Mouse (Mus musculus) MEL (cell line): ENCODE data around the gene Eif2ak3. TPM values are rescaled to one million over a fixed set of nuclear protein-coding genes. Genes with fewer than 3 reads are reported as not detected.

Experiments used
- DNase-seq: peaks from one replicate; pipeline ENCODE4 v3.0.0; 2011; ENCODE audit warnings: low read depth, low spot score
- H3K27ac ChIP-seq: 2 replicates; pipeline ENCODE4 v1.5.1; 2012; ENCODE audit warnings: low read depth, mild to moderate bottlenecking, control low read depth, low read length, moderate library complexity; ENCODE audit not compliant: control insufficient read depth
- H3K27me3 ChIP-seq, 2 experiments: fragments of 150-350 bp in 1 of 2; sonication (generic) in 1 of 2; 2 replicates each; pipeline ENCODE4 v1.6.1; 2012; ENCODE audit warnings: low read length in 2 of 2, mild to moderate bottlenecking in 2 of 2, improper control_type of control experiment in 1 of 2, moderate library complexity in 1 of 2; ENCODE audit not compliant: insufficient read depth in 2 of 2, control insufficient read depth in 1 of 2
- H3K36me3 ChIP-seq, 2 experiments: 2 replicates each; pipeline ENCODE4 v1.6.1; 2012 to 2014; ENCODE audit warnings: low read length in 2 of 2, improper control_type of control experiment in 1 of 2, inconsistent platforms in 1 of 2, mild to moderate bottlenecking in 1 of 2; ENCODE audit not compliant: insufficient read depth in 2 of 2, control insufficient read depth in 1 of 2
- H3K4me1 ChIP-seq, 2 experiments: fragments of 150-350 bp in 1 of 2; sonication (generic) in 1 of 2; 2 replicates each; pipeline ENCODE4 v1.6.1; 2012; ENCODE audit warnings: low read length in 2 of 2, improper control_type of control experiment in 1 of 2, mild to moderate bottlenecking in 1 of 2; ENCODE audit not compliant: insufficient read depth in 2 of 2, control insufficient read depth in 1 of 2
- H3K4me3 ChIP-seq, 2 experiments: fragments of 150-350 bp in 1 of 2; sonication (generic) in 1 of 2; 2 replicates each; pipeline ENCODE4 v1.5.1; 2012; ENCODE audit warnings: low read depth in 2 of 2, low read length in 2 of 2, mild to moderate bottlenecking in 2 of 2, moderate library complexity in 2 of 2, control low read depth in 1 of 2, improper control_type of control experiment in 1 of 2; ENCODE audit not compliant: control insufficient read depth in 1 of 2, insufficient read depth in 1 of 2
- H3K79me2 ChIP-seq: 2 replicates; pipeline ENCODE4 v1.6.1; 2012; ENCODE audit warnings: mild to moderate bottlenecking, low read length, moderate library complexity; ENCODE audit not compliant: control insufficient read depth, poor library complexity, insufficient read depth
- H3K9ac ChIP-seq: 2 replicates; pipeline ENCODE4 v1.6.1; 2012; ENCODE audit warnings: low read depth, mild to moderate bottlenecking, control low read depth, low read length, moderate library complexity; ENCODE audit not compliant: control insufficient read depth, poor library complexity, severe bottlenecking
- H3K9me3 ChIP-seq: fragments of 150-350 bp; sonication (generic); replicated peaks from 2 replicates; pipeline ENCODE4 v1.6.1; 2012; ENCODE audit warnings: mild to moderate bottlenecking, low read length, improper control_type of control experiment, moderate library complexity; ENCODE audit not compliant: insufficient read depth
- BHLHE40 ChIP-seq: IDR thresholded peaks from 2 replicates; pipeline ENCODE4 v1.6.1; 2012; ENCODE audit warnings: low read depth, mild to moderate bottlenecking, inconsistent platforms, low read length, improper control_type of control experiment, borderline replicate concordance
- CHD1 ChIP-seq: IDR thresholded peaks from 2 replicates; pipeline ENCODE4 v1.6.1; 2012; ENCODE audit warnings: low read depth, mild to moderate bottlenecking, inconsistent platforms, low read length, improper control_type of control experiment
- CTCF ChIP-seq, 3 experiments: IDR thresholded peaks in 2 of 3; conservative IDR thresholded peaks in 1 of 3; 2 replicates each; pipeline ENCODE4 v1.5.1; 2011 to 2012; ENCODE audit warnings: low read length in 3 of 3, low read depth in 2 of 3, mild to moderate bottlenecking in 2 of 3, improper control_type of control experiment in 1 of 3, inconsistent platforms in 1 of 3, mixed read lengths in 1 of 3, moderate library complexity in 1 of 3; ENCODE audit not compliant: control insufficient read depth in 1 of 3, insufficient read depth in 1 of 3, poor library complexity in 1 of 3, severe bottlenecking in 1 of 3
- E2F4 ChIP-seq: IDR thresholded peaks from 2 replicates; pipeline ENCODE4 v1.6.1; 2011; ENCODE audit warnings: low read depth, low read length, improper control_type of control experiment, borderline replicate concordance
- ELF1 ChIP-seq: IDR thresholded peaks from 2 replicates; pipeline ENCODE4 v1.6.1; 2014; ENCODE audit warnings: low read depth, mild to moderate bottlenecking, inconsistent platforms, low read length, improper control_type of control experiment, moderate library complexity
- EP300 ChIP-seq, 2 experiments: IDR thresholded peaks; 2 replicates each; pipeline ENCODE4 v1.6.1; 2011; ENCODE audit warnings: improper control_type of control experiment in 2 of 2, low read length in 2 of 2, low read depth in 1 of 2, mild to moderate bottlenecking in 1 of 2
- ETS1 ChIP-seq: IDR thresholded peaks from 2 replicates; pipeline ENCODE4 v1.6.1; 2012; ENCODE audit warnings: low read depth, mild to moderate bottlenecking, inconsistent platforms, low read length, improper control_type of control experiment, moderate library complexity
- GATA1 ChIP-seq: IDR thresholded peaks from 2 replicates; pipeline ENCODE4 v1.6.1; 2011; ENCODE audit warnings: low read depth, low read length, improper control_type of control experiment
- HCFC1 ChIP-seq: IDR thresholded peaks from 2 replicates; pipeline ENCODE4 v1.6.1; 2012; ENCODE audit warnings: low read depth, mild to moderate bottlenecking, inconsistent platforms, low read length, improper control_type of control experiment, moderate library complexity
- JUND ChIP-seq: IDR thresholded peaks from 2 replicates; pipeline ENCODE4 v1.6.1; 2011; ENCODE audit warnings: low read depth, mild to moderate bottlenecking, improper control_type of control experiment, low read length
- KAT2A ChIP-seq: conservative IDR thresholded peaks from 2 replicates; pipeline ENCODE4 v1.6.1; 2012; ENCODE audit warnings: low read depth, low read length, improper control_type of control experiment, inconsistent platforms
- MAFK ChIP-seq: IDR thresholded peaks from 2 replicates; pipeline ENCODE4 v1.6.1; 2011; ENCODE audit warnings: low read depth, mild to moderate bottlenecking, low read length, improper control_type of control experiment, borderline replicate concordance
- MAX ChIP-seq: IDR thresholded peaks from 2 replicates; pipeline ENCODE4 v1.6.1; 2011; ENCODE audit warnings: low read length, improper control_type of control experiment
- MAZ ChIP-seq: IDR thresholded peaks from 2 replicates; pipeline ENCODE4 v1.6.1; 2012; ENCODE audit warnings: low read depth, mild to moderate bottlenecking, inconsistent platforms, low read length, improper control_type of control experiment
- MEF2A ChIP-seq: IDR thresholded peaks from 2 replicates; pipeline ENCODE4 v1.6.1; 2014; ENCODE audit warnings: low read depth, mild to moderate bottlenecking, inconsistent platforms, low read length, improper control_type of control experiment; ENCODE audit not compliant: poor library complexity, insufficient replicate concordance, severe bottlenecking; ENCODE audit errors: extremely low read depth
- MYB ChIP-seq: IDR thresholded peaks from 2 replicates; pipeline ENCODE4 v1.6.1; 2011; ENCODE audit warnings: mild to moderate bottlenecking, low read depth, low read length, improper control_type of control experiment
- MYC ChIP-seq: IDR thresholded peaks from 2 replicates; pipeline ENCODE4 v1.6.1; 2011; ENCODE audit warnings: low read depth, mild to moderate bottlenecking, low read length, improper control_type of control experiment, moderate library complexity
- NELFE ChIP-seq: IDR thresholded peaks from 2 replicates; pipeline ENCODE4 v1.6.1; 2011; ENCODE audit warnings: low read depth, low read length, improper control_type of control experiment
- POLR2AphosphoS2 ChIP-seq: IDR thresholded peaks from 2 replicates; pipeline ENCODE4 v1.6.1; 2011; ENCODE audit warnings: low read length, improper control_type of control experiment
- POLR2AphosphoS5 ChIP-seq: IDR thresholded peaks from 2 replicates; pipeline ENCODE4 v1.6.1; 2012; ENCODE audit warnings: low read depth, borderline replicate concordance, mild to moderate bottlenecking, inconsistent platforms, low read length, moderate library complexity, mixed read lengths
- RAD21 ChIP-seq: IDR thresholded peaks from 2 replicates; pipeline ENCODE4 v1.6.1; 2011; ENCODE audit warnings: mild to moderate bottlenecking, low read depth, low read length, improper control_type of control experiment
- SIN3A ChIP-seq: IDR thresholded peaks from 2 replicates; pipeline ENCODE4 v1.6.1; 2012; ENCODE audit warnings: low read length, improper control_type of control experiment, inconsistent platforms
- TAL1 ChIP-seq: IDR thresholded peaks from 2 replicates; pipeline ENCODE4 v1.6.1; 2012; ENCODE audit warnings: mild to moderate bottlenecking, inconsistent platforms, low read length, moderate library complexity, mixed read lengths
- TBP ChIP-seq: IDR thresholded peaks from 2 replicates; pipeline ENCODE4 v1.8.0; 2011; ENCODE audit warnings: low read depth, low read length, improper control_type of control experiment
- TCF12 ChIP-seq: IDR thresholded peaks from 2 replicates; pipeline ENCODE4 v1.6.1; 2014; ENCODE audit warnings: low read depth, mild to moderate bottlenecking, inconsistent platforms, low read length, improper control_type of control experiment, moderate library complexity
- UBTF ChIP-seq: IDR thresholded peaks from 2 replicates; pipeline ENCODE4 v1.6.1; 2012; ENCODE audit warnings: low read depth, mild to moderate bottlenecking, inconsistent platforms, low read length, improper control_type of control experiment, moderate library complexity, borderline replicate concordance; ENCODE audit not compliant: insufficient read depth
- USF1 ChIP-seq: IDR thresholded peaks from 2 replicates; pipeline ENCODE4 v1.6.1; 2014; ENCODE audit warnings: low read depth, mild to moderate bottlenecking, inconsistent platforms, low read length, improper control_type of control experiment, moderate library complexity
- USF2 ChIP-seq, 2 experiments: IDR thresholded peaks; 2 replicates each; pipeline ENCODE4 v1.6.1; 2011 to 2012; ENCODE audit warnings: improper control_type of control experiment in 2 of 2, low read length in 2 of 2, borderline replicate concordance in 1 of 2, inconsistent platforms in 1 of 2, low read depth in 1 of 2, mild to moderate bottlenecking in 1 of 2; ENCODE audit not compliant: insufficient read depth in 1 of 2
- ZC3H11A ChIP-seq: IDR thresholded peaks from 2 replicates; pipeline ENCODE4 v1.6.1; 2012; ENCODE audit warnings: low read depth, mild to moderate bottlenecking, inconsistent platforms, low read length, improper control_type of control experiment
- ZKSCAN1 ChIP-seq: IDR thresholded peaks from 2 replicates; pipeline ENCODE4 v1.6.1; 2012; ENCODE audit warnings: low read depth, mild to moderate bottlenecking, inconsistent platforms, low read length, improper control_type of control experiment, moderate library complexity
- ZNF384 ChIP-seq: IDR thresholded peaks from 2 replicates; pipeline ENCODE4 v1.6.1; 2012; ENCODE audit warnings: low read depth, mild to moderate bottlenecking, inconsistent platforms, low read length, improper control_type of control experiment
- polyA plus RNA-seq, 2 experiments: library from polyadenylated mRNA; stranded (reverse) in 1 of 2; unstranded in 1 of 2; fragments of >175 nt in 1 of 2; fragments of >200 nt in 1 of 2; gene quantifications; 2 replicates each; pipeline versions ENCODE4 v1.2.1 to v1.2.4; 2012; ENCODE audit warnings: low replicate concordance in 2 of 2, low read depth in 1 of 2; ENCODE audit not compliant: insufficient read length in 2 of 2, insufficient read depth in 1 of 2, missing spikeins in 1 of 2
- total RNA-seq: library from RNA; depleted of rRNA; stranded (reverse); fragments of 300-350 nt; gene quantifications from 2 replicates; pipeline ENCODE4 v1.2.3, GENCODE M21; 2012

Gene Eif2ak3
- total and polyA plus RNA-seq, 3 experiments, result 9.1 to 9.9 TPM; not detected in 1

- TF ChIP-seq MAX, result 0 out of 2 replicates have a peak, but pooled peaks have one; percentile 16
- peak; percentile 41 for TF ChIP-seq GATA1
- no peak for TF ChIP-seq UBTF
- 0 out of 2 replicates have a peak, but pooled peaks have one; percentile 1 for TF ChIP-seq CHD1
- no peak for TF ChIP-seq KAT2A
- TF ChIP-seq HCFC1, result no peak
- TF ChIP-seq JUND, result no peak
- no peak for TF ChIP-seq USF2 (IDR thresholded peaks at IDR 0.05; ENCODE audit: borderline replicate concordance in 1 of 2, insufficient read depth in 1 of 2, low read depth in 1 of 2, low read length in 2 of 2)
- TF ChIP-seq EP300 (IDR thresholded peaks at IDR 0.05; ENCODE audit: low read depth in 1 of 2, low read length in 2 of 2), result peak in 1 of 2 experiments; percentile 54; a peak in 2 of 4 replicates
- no peak for TF ChIP-seq POLR2AphosphoS5
- TF ChIP-seq MEF2A, result no peak
- no peak for TF ChIP-seq TAL1
- peak; percentile 60; the same call in 1 of the 2 replicates for TF ChIP-seq MYB
Measured at GRCm38 (mm10) chr6:70797581-70798251, 46.6 kb upstream of the Eif2ak3 start (continued).

GRCm38 (mm10) chr6:70804632-70805031 is 39.7 kb upstream of the Eif2ak3 start:
- no peaks in the 10 kb centered on the region for H3K9me3 ChIP-seq
- H3K9ac ChIP-seq, result no peak overlapping the region
- H3K27me3 ChIP-seq, result no peaks in the 10 kb centered on the region
- H3K79me2 ChIP-seq, result no peaks in the 10 kb centered on the region
- H3K36me3 ChIP-seq, result peaks cover 0 to 6% of the 10 kb centered on the region in 2 experiments; a peak in 2 of 4 replicates
- H3K4me3 ChIP-seq, result peak overlapping the region; percentile 34 to 36
- H3K27ac ChIP-seq, result no peak overlapping the region
- peaks cover 8 to 9% of the 10 kb centered on the region in 2 experiments; a peak in 3 of 4 replicates for H3K4me1 ChIP-seq
- DNase-seq, result peak; percentile 86
- TF ChIP-seq CTCF (IDR thresholded peaks at IDR 0.05 in 2 of 3, conservative IDR thresholded peaks at IDR 0.05 in 1 of 3; ENCODE audit: control insufficient read depth in 1 of 3, insufficient read depth in 1 of 3, low read depth in 2 of 3, low read length in 3 of 3, poor library complexity in 1 of 3, severe bottlenecking in 1 of 3) (peak; percentile 55 to 86 (median 81)), USF1 (no peak), GATA1 (0 out of 2 replicates have a peak, but pooled peaks have one; percentile 5), POLR2AphosphoS5 (no peak), E2F4 (no peak), ETS1 (no peak), EP300 (IDR thresholded peaks at IDR 0.05; ENCODE audit: low read depth in 1 of 2, low read length in 2 of 2) (no peak), MAFK (0 out of 2 replicates have a peak, but pooled peaks have one; percentile 29), MAZ (no peak), ZNF384 (no peak), ZC3H11A (peak; percentile 58), KAT2A (no peak), NELFE (no peak), BHLHE40 (no peak), MYC (no peak), SIN3A (peak; percentile 47), MEF2A (no peak), RAD21 (peak; percentile 75), ELF1 (no peak), CHD1 (no peak), HCFC1 (no peak), USF2 (IDR thresholded peaks at IDR 0.05; ENCODE audit: borderline replicate concordance in 1 of 2, insufficient read depth in 1 of 2, low read depth in 1 of 2, low read length in 2 of 2) (no peak), POLR2AphosphoS2 (no peak), TAL1 (no peak), MAX (no peak), ZKSCAN1 (no peak), MYB (no peak), TBP (no peak), TCF12 (0 out of 2 replicates have a peak, but pooled peaks have one; percentile 9)
